Mouse (Mus musculus): Measurements from ENCODE around the gene Kdm5b.

The Kdm5b gene

GRCm38 (mm10) chr1:134646963-134647282 lies 87.0 kb downstream of the Kdm5b start:
- DNase-seq (ENCODE audit: low spot score in 2 of 2): no peak

GRCm38 (mm10) chr1:134647591-134647990 lies 87.6 kb downstream of the Kdm5b start:
- no peak for DNase-seq (ENCODE audit: low spot score in 2 of 2)

- no peak for DNase-seq (ENCODE audit: low spot score in 2 of 2)
Observed at GRCm38 (mm10) chr1:134650816-134651215, 90.8 kb downstream of the Kdm5b start.

- DNase-seq (ENCODE audit: low spot score in 2 of 2): no peak
Observed at GRCm38 (mm10) chr1:134651268-134651850, 91.4 kb downstream of the Kdm5b start.

- no peak for DNase-seq (ENCODE audit: low spot score in 2 of 2)
Observed at GRCm38 (mm10) chr1:134651851-134652398, 92.0 kb downstream of the Kdm5b start.

- no peak for DNase-seq (ENCODE audit: low spot score in 2 of 2)
Observed at GRCm38 (mm10) chr1:134653603-134654257, 93.8 kb downstream of the Kdm5b start.

GRCm38 (mm10) chr1:134658841-134659240 lies 98.9 kb downstream of the Kdm5b start:
- no peak for DNase-seq (ENCODE audit: low spot score in 2 of 2)

- no peak for DNase-seq (ENCODE audit: low spot score in 2 of 2)
Observed at GRCm38 (mm10) chr1:134660163-134660562, 100.2 kb downstream of the Kdm5b start.

- DNase-seq (ENCODE audit: low spot score in 2 of 2): no peak
Observed at GRCm38 (mm10) chr1:134671234-134672070, 111.5 kb downstream of the Kdm5b start.

GRCm38 (mm10) chr1:134674312-134674711 lies 114.3 kb downstream of the Kdm5b start:
- DNase-seq (ENCODE audit: low spot score in 2 of 2): no peak

GRCm38 (mm10) chr1:134679445-134679844 lies 119.5 kb downstream of the Kdm5b start:
- no peak for DNase-seq (ENCODE audit: low spot score in 2 of 2)

- no peak for DNase-seq (ENCODE audit: low spot score in 2 of 2)
Observed at GRCm38 (mm10) chr1:134680617-134681016, 120.6 kb downstream of the Kdm5b start.

GRCm38 (mm10) chr1:134682460-134682859 lies 122.5 kb downstream of the Kdm5b start:
- no peak for DNase-seq (ENCODE audit: low spot score in 2 of 2)

Measured in urinary bladder, postnatal 4 days (tissue).